Mouse (Mus musculus): ENCODE data around the gene Cdr2l. TPM values are rescaled to one million over a fixed set of nuclear protein-coding genes. Genes with fewer than 3 reads are reported as not detected.
"Not testable (repeated sequence)": the region's sequence is repeated elsewhere in the genome, so short reads cannot be mapped to it uniquely, and the experiment has no call there.

Cdr2l gene
- polyA plus RNA-seq, 1 experiment from 2014 or later = 13.7 TPM

DNA sequence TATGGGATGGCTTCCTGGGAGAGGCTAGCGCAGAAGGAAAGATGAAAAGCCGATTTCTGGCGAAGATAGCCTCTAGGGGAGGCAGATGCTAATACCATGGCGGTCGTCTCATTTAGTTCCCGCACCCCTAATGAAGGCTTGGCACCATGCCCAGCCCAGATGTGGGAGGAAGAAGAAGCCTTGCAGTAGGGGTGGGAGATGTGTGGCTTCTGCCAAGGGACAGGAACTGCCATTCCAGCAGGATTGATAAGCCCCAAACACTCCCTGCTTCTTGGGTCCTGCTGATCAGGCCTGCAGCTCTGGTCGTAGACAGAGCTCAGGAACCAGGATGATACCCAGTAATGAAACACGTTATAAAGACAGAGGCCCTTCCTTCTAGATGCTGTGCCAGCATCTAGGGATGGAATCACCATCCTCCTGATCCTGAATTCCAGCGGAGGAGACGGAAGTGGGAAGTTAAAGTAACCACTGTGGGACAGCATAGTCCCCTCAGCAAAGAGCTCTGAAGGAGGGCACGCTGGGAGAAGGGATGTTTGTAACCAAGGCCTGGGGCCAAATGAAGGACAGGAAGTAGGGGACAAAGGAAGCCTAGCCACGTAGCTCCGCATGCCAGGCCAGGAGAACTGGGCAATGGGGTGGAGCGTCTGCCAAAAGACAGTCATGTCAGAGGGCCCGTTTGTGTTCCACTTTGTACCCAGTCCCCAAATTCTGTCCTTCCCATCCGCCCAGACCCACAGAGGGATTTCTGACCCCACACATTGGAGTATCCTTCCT lies 2.2 kb downstream of the Cdr2l start:
- no peak overlapping the region for H3K9ac ChIP-seq
- no peak for ATAC-seq (ENCODE audit: insufficient number of reproducible peaks, low FRiP score, low TSS enrichment, low read depth)
- no peaks in the 10 kb centered on the region for H3K27me3 ChIP-seq
- no peaks in the 10 kb centered on the region for H3K9me3 ChIP-seq (replicated peaks)
- H3K27ac ChIP-seq (replicated peaks) = peak overlapping the region; percentile 13; the same call in 1 of the 2 replicates
- 0 out of 2 replicates have a peak overlapping the region, but pooled peaks have one; percentile 78 for H3K4me3 ChIP-seq (replicated peaks)
- no peaks in the 10 kb centered on the region; the same call in 1 of the 2 replicates for H3K36me3 ChIP-seq
- WGBS = 26% methylated on average over 16 of the region's 16 CpGs
- peaks cover 36% of the 10 kb centered on the region for H3K4me1 ChIP-seq
- H3K4me2 ChIP-seq (replicated peaks) = peak overlapping the region; percentile 85

DNA sequence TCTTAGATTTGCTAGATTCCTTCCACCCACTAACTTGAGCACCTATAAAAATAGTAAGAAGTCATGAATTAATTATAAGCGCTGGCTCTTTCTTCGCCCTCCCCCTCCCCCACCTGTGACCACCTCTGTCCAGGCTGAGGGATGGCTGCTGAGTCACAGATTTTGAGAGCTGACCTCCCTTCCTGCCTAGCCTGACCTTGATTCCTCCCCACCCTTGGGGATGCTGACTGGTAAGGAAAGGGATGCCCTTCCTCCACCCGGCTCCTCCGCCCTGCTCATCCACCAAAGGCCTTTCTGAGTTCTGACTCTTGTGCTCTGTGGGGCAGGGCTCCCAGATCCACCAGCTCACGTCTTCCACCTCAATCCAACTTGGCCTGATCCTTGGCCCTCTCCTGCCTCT lies 2.9 kb downstream of the Cdr2l start:
- H3K36me3 ChIP-seq = no peaks in the 10 kb centered on the region; the same call in 1 of the 2 replicates
- no peak overlapping the region for H3K4me2 ChIP-seq (replicated peaks)
- no peaks in the 10 kb centered on the region for H3K27me3 ChIP-seq
- 69% methylated on average over 5 of the region's 5 CpGs for WGBS
- H3K27ac ChIP-seq (replicated peaks) = no peak overlapping the region
- no peak overlapping the region for H3K4me3 ChIP-seq (replicated peaks)
- H3K9me3 ChIP-seq (replicated peaks) = no peaks in the 10 kb centered on the region
- H3K9ac ChIP-seq = no peak overlapping the region
- no peak for ATAC-seq (ENCODE audit: insufficient number of reproducible peaks, low FRiP score, low TSS enrichment, low read depth)
- peaks cover 36% of the 10 kb centered on the region for H3K4me1 ChIP-seq

GRCm38 (mm10) chr11:115386859-115387258 lies 5.1 kb downstream of the Cdr2l start:
- H3K4me3 ChIP-seq (replicated peaks); H3K9ac ChIP-seq; H3K27me3 ChIP-seq; ATAC-seq (ENCODE audit: insufficient number of reproducible peaks, low FRiP score, low TSS enrichment, low read depth); H3K9me3 ChIP-seq (replicated peaks); H3K27ac ChIP-seq (replicated peaks); H3K4me2 ChIP-seq (replicated peaks): not testable (repeated sequence)
- 85% methylated on average over 3 of the region's 3 CpGs for WGBS
- Histone ChIP-seq H3K36me3 (peaks cover 12% of the 10 kb centered on the region), H3K4me1 (peaks cover 31% of the 10 kb centered on the region)

- no peaks in the 10 kb centered on the region for H3K4me1 ChIP-seq
- ATAC-seq (ENCODE audit: insufficient number of reproducible peaks, low FRiP score, low TSS enrichment, low read depth) = no peak
- 91% methylated on average over 7 of the region's 7 CpGs for WGBS
- no peaks in the 10 kb centered on the region for H3K27me3 ChIP-seq
- H3K9me3 ChIP-seq (replicated peaks) = no peaks in the 10 kb centered on the region
- H3K27ac ChIP-seq (replicated peaks) = no peak overlapping the region
- no peak overlapping the region for H3K9ac ChIP-seq
- H3K4me2 ChIP-seq (replicated peaks) = no peak overlapping the region
- H3K4me3 ChIP-seq (replicated peaks) = no peak overlapping the region
- H3K36me3 ChIP-seq = peaks cover 52% of the 10 kb centered on the region
Measured at GRCm38 (mm10) chr11:115391358-115391757, 9.6 kb downstream of the Cdr2l start.

DNA sequence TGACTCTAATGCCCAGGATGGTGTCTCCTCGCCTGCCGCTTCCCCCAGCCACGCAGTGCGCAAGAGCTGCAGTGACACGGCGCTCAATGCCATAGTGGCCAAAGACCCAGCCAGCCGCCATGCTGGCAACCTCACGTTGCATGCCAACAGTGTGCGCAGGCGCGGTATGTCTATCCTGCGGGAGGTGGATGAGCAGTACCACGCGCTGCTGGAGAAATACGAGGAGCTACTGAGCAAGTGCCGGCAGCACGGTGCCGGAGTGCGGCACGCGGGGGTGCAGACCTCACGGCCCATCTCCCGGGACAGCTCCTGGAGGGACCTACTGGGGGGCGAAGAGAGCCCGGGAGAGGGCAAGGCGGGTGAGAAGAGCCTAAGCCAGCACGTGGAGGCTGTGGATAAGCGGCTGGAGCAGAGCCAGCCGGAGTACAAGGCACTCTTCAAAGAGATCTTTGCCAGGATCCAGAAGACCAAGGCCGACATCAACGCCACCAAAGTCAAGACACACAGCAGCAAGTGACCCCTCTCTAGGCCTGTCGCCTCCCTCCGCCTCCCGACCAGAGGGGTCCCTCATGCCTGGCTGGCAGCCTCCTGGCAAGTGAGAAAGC lies 12.1 kb downstream of the Cdr2l start:
- WGBS = 70% methylated on average over 34 of the region's 34 CpGs
- H3K27me3 ChIP-seq = no peaks in the 10 kb centered on the region
- H3K4me1 ChIP-seq = no peaks in the 10 kb centered on the region
- H3K9me3 ChIP-seq (replicated peaks) = no peaks in the 10 kb centered on the region
- H3K27ac ChIP-seq (replicated peaks) = no peak overlapping the region
- no peak overlapping the region for H3K4me3 ChIP-seq (replicated peaks)
- H3K9ac ChIP-seq = no peak overlapping the region
- no peak for ATAC-seq (ENCODE audit: insufficient number of reproducible peaks, low FRiP score, low TSS enrichment, low read depth)
- H3K36me3 ChIP-seq = peaks cover 53% of the 10 kb centered on the region
- H3K4me2 ChIP-seq (replicated peaks) = no peak overlapping the region

GRCm38 (mm10) chr11:115398085-115398484 lies 16.4 kb downstream of the Cdr2l start:
- Histone ChIP-seq H3K27ac (replicated peaks) (no peak overlapping the region), H3K4me2 (replicated peaks) (no peak overlapping the region), H3K4me1 (peaks cover 1% of the 10 kb centered on the region; the same call in 1 of the 2 replicates), H3K9ac (no peak overlapping the region), H3K36me3 (peaks cover 32% of the 10 kb centered on the region), H3K9me3 (replicated peaks) (no peaks in the 10 kb centered on the region), H3K4me3 (replicated peaks) (no peak overlapping the region), H3K27me3 (no peaks in the 10 kb centered on the region)
- WGBS = 70% methylated on average over 7 of the region's 7 CpGs
- ATAC-seq (ENCODE audit: insufficient number of reproducible peaks, low FRiP score, low TSS enrichment, low read depth) = no peak

GRCm38 (mm10) chr11:115400126-115400525 lies 18.4 kb downstream of the Cdr2l start:
- 71% methylated on average over 3 of the region's 3 CpGs for WGBS
- Histone ChIP-seq H3K36me3 (peaks cover 13% of the 10 kb centered on the region), H3K4me1 (peaks cover 15% of the 10 kb centered on the region)

DNA sequence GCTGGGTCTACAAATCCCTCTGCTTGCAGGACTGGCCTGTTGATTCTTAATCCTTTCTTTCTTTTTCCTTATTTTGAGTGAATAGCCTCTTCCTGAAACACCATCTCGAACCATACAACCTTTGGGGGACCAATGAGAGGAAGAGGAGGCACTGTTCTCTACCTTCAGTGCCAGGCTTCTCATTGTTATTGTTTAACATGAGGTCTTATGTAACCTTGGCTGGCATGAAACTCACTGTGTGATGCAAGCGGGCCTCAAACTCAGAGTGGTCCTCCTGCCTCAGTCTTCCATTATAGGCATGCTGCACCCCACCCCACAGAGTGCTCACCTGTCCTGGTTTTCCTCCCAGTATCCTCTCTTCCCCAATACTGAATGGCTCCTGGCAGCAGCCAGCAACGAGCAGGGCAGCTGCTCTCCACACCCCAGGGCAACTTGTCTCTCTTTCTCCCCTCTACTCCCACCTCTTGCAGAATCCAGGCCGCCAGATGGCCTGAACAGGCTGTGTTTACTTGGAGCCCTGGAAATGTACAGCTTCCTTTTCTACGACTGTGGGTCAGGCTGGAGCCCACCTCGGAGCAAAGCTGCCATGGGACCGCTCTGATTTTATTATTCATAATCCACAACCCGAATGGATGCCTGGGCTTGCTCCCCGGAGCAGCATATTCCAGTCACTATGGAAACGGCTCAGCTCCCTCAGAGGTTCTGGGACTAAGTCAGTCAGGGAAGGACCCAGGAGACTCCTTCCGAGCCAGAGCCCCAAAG lies 19.1 kb downstream of the Cdr2l start:
- no peak overlapping the region for H3K4me3 ChIP-seq (replicated peaks)
- WGBS = 40% methylated on average over 11 of the region's 11 CpGs
- H3K36me3 ChIP-seq = peaks cover 6% of the 10 kb centered on the region
- no peaks in the 10 kb centered on the region for H3K27me3 ChIP-seq
- H3K27ac ChIP-seq (replicated peaks) = no peak overlapping the region
- H3K9ac ChIP-seq = no peak overlapping the region
- peaks cover 16% of the 10 kb centered on the region for H3K4me1 ChIP-seq
- no peaks in the 10 kb centered on the region for H3K9me3 ChIP-seq (replicated peaks)
- ATAC-seq (ENCODE audit: insufficient number of reproducible peaks, low FRiP score, low TSS enrichment, low read depth) = no peak; the same call in 1 of the 2 replicates
- H3K4me2 ChIP-seq (replicated peaks) = no peak overlapping the region

More at GRCm38 (mm10) chr11:115400126-115400525, 18.4 kb downstream of the Cdr2l start:
- Histone ChIP-seq H3K4me3 (replicated peaks) (no peak overlapping the region), H3K27ac (replicated peaks) (no peak overlapping the region), H3K4me2 (replicated peaks) (no peak overlapping the region), H3K27me3 (no peaks in the 10 kb centered on the region), H3K9ac (no peak overlapping the region), H3K9me3 (replicated peaks) (no peaks in the 10 kb centered on the region)
- ATAC-seq (ENCODE audit: insufficient number of reproducible peaks, low FRiP score, low TSS enrichment, low read depth) = no peak

- Histone ChIP-seq H3K9me3 (replicated peaks) (no peaks in the 10 kb centered on the region), H3K9ac (peak within 1 kb of the TSS; percentile 64), H3K4me2 (replicated peaks) (peak within 1 kb of the TSS; percentile 74), H3K27ac (replicated peaks) (peak within 1 kb of the TSS; percentile 86), H3K27me3 (no peaks in the 10 kb centered on the region), H3K36me3 (peaks cover 22% of the 10 kb centered on the region; the same call in 1 of the 2 replicates), H3K4me3 (replicated peaks) (peak within 1 kb of the TSS; percentile 79), H3K4me1 (peaks cover 16% of the 10 kb centered on the region)
- 3% methylated on average over 50 of the region's 50 CpGs for WGBS
- ATAC-seq (ENCODE audit: insufficient number of reproducible peaks, low FRiP score, low TSS enrichment, low read depth) = peak; percentile 79
Measured at GRCm38 (mm10) chr11:115403338-115404124, 21.8 kb downstream of the Cdr2l start, which contains the start of gene Mrpl58. Mrpl58 (plus strand) TSS chr11:115403752.

DNA sequence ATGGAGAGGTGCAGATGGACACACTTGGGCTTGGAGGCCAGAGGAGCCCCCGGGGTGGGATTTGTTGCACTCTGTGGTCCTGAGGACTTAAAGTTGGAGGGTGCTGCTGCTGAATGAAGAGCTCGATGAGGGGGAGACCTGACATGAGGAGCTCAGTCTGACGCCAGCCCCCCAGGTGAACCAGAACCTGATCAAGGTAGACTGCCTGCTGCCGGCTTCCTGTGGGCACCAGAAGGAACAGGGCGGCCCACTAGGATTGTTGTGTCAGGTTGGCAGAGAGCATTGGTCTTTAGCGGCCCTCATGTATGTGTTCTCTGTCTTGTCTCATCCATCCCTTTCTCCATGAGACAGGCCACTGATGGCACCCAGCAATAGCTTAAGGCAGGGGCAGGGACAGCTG lies 24.0 kb downstream of the Cdr2l start:
- H3K27me3 ChIP-seq = no peaks in the 10 kb centered on the region
- H3K36me3 ChIP-seq = peaks cover 34% of the 10 kb centered on the region
- H3K4me1 ChIP-seq = peaks cover 16% of the 10 kb centered on the region
- no peaks in the 10 kb centered on the region for H3K9me3 ChIP-seq (replicated peaks)
- H3K9ac ChIP-seq = no peak overlapping the region
- no peak overlapping the region for H3K27ac ChIP-seq (replicated peaks)
- ATAC-seq (ENCODE audit: insufficient number of reproducible peaks, low FRiP score, low TSS enrichment, low read depth) = no peak
- WGBS = 89% methylated on average over 6 of the region's 6 CpGs
- no peak overlapping the region for H3K4me2 ChIP-seq (replicated peaks)
- no peak overlapping the region for H3K4me3 ChIP-seq (replicated peaks)

Measured in embryonic facial prominence, embryonic 15.5 days (tissue).